Mouse (Mus musculus): ENCODE results near the gene Chrm3. TPM values are rescaled to one million over a fixed set of nuclear protein-coding genes. Genes with fewer than 3 reads are reported as not detected.

The Chrm3 gene
- polyA plus RNA-seq, 3 experiments from 2014 or later, result 0.14 to 0.67 (median 0.19) TPM

- no peak for ATAC-seq
Measured at GRCm38 (mm10) chr13:9977699-9978098, 382.9 kb downstream of the Chrm3 start.

GRCm38 (mm10) chr13:9973742-9974321 is 386.8 kb downstream of the Chrm3 start:
- ATAC-seq, result no peak

GRCm38 (mm10) chr13:9971845-9972244 is 388.8 kb downstream of the Chrm3 start:
- no peak for ATAC-seq

GRCm38 (mm10) chr13:9952619-9953018 is 408.0 kb downstream of the Chrm3 start:
- ATAC-seq, result no peak

- no peak for ATAC-seq
Measured at GRCm38 (mm10) chr13:9951376-9951775, 409.3 kb downstream of the Chrm3 start.

GRCm38 (mm10) chr13:9949091-9949490 is 411.6 kb downstream of the Chrm3 start:
- no peak for ATAC-seq

- ATAC-seq, result no peak
Measured at GRCm38 (mm10) chr13:9940186-9940585, 420.5 kb downstream of the Chrm3 start.

- no peak for ATAC-seq
Measured at GRCm38 (mm10) chr13:9938798-9939485, 421.7 kb downstream of the Chrm3 start.

- no peak for ATAC-seq
Measured at GRCm38 (mm10) chr13:9932714-9933113, 427.9 kb downstream of the Chrm3 start.

GRCm38 (mm10) chr13:9930606-9931005 is 430.0 kb downstream of the Chrm3 start:
- ATAC-seq, result no peak

- no peak for ATAC-seq
Measured at GRCm38 (mm10) chr13:9929978-9930377, 430.7 kb downstream of the Chrm3 start.

- no peak for ATAC-seq
Measured at GRCm38 (mm10) chr13:9921150-9921549, 439.5 kb downstream of the Chrm3 start.

- ATAC-seq, result no peak
Measured at GRCm38 (mm10) chr13:9912697-9913096, 447.9 kb downstream of the Chrm3 start.

GRCm38 (mm10) chr13:9908707-9909106 is 451.9 kb downstream of the Chrm3 start:
- ATAC-seq, result no peak

- no peak for ATAC-seq
Measured at GRCm38 (mm10) chr13:9907202-9907601, 453.4 kb downstream of the Chrm3 start.

- ATAC-seq, result no peak
Measured at GRCm38 (mm10) chr13:9904455-9904854, 456.2 kb downstream of the Chrm3 start.

- no peak for ATAC-seq
Measured at GRCm38 (mm10) chr13:9900653-9901385, 459.8 kb downstream of the Chrm3 start.

GRCm38 (mm10) chr13:9898664-9899369 is 461.8 kb downstream of the Chrm3 start:
- ATAC-seq, result no peak

GRCm38 (mm10) chr13:9897231-9897630 is 463.4 kb downstream of the Chrm3 start:
- ATAC-seq, result no peak

GRCm38 (mm10) chr13:9895045-9895625 is 465.5 kb downstream of the Chrm3 start:
- no peak for ATAC-seq

- no peak for ATAC-seq
Measured at GRCm38 (mm10) chr13:9891088-9891487, 469.6 kb downstream of the Chrm3 start.

GRCm38 (mm10) chr13:9890460-9890859 is 470.2 kb downstream of the Chrm3 start:
- ATAC-seq, result no peak

GRCm38 (mm10) chr13:9889954-9890353 is 470.7 kb downstream of the Chrm3 start:
- no peak for ATAC-seq

Measured in inflammation-experienced regulatory T-cells, adult 6 months (primary cell).